Mouse (Mus musculus) lung, postnatal 0 days (tissue): ENCODE measurements around the gene Morc3. TPM values are rescaled to one million over a fixed set of nuclear protein-coding genes. Genes with fewer than 3 reads are reported as not detected.

Source experiments
- ATAC-seq: fragments of 200-750 bp; cut with Nextera tagmentation; 2 replicates; pipeline ENCODE4 v1.8.0; 2017; ENCODE audit warnings: moderate library complexity
- DNase-seq: peaks from one replicate; pipeline ENCODE4 v3.0.0-alpha.2; 2016; ENCODE audit warnings: low spot score
- H3K27ac ChIP-seq: fragments of 300-500 bp; sonication (generic); 2 replicates; pipeline ENCODE4 v1.5.1; 2014; ENCODE audit warnings: antibody characterized with exemption, mild to moderate bottlenecking, low read length, mixed read lengths
- H3K27me3 ChIP-seq: fragments of 300-500 bp; sonication (generic); replicated peaks from 2 replicates; pipeline ENCODE4 v1.6.1; 2014; ENCODE audit warnings: low read length, mixed read lengths; ENCODE audit not compliant: insufficient read depth
- H3K36me3 ChIP-seq: fragments of 300-500 bp; sonication (generic); 2 replicates; pipeline ENCODE4 v1.6.1; 2014; ENCODE audit warnings: low read length, mixed read lengths; ENCODE audit not compliant: insufficient read depth
- H3K4me1 ChIP-seq: fragments of 300-500 bp; sonication (generic); 2 replicates; pipeline ENCODE4 v1.6.1; 2014; ENCODE audit warnings: antibody characterized with exemption, low read depth, low read length, mixed read lengths; ENCODE audit not compliant: insufficient read depth
- H3K4me2 ChIP-seq: fragments of 300-500 bp; sonication (generic); replicated peaks from 2 replicates; pipeline ENCODE4 v1.6.1; 2014; ENCODE audit warnings: low read depth, mild to moderate bottlenecking, low read length, moderate library complexity, mixed read lengths
- H3K4me3 ChIP-seq: fragments of 300-500 bp; sonication (generic); 2 replicates; pipeline ENCODE4 v1.5.1; 2014; ENCODE audit warnings: low read depth, low read length
- H3K9ac ChIP-seq: fragments of 300-500 bp; sonication (generic); replicated peaks from 2 replicates; pipeline ENCODE4 v1.6.1; 2014; ENCODE audit warnings: low read depth, mild to moderate bottlenecking
- H3K9me3 ChIP-seq: fragments of 300-500 bp; sonication (generic); 2 replicates; pipeline ENCODE4 v1.6.1; 2016; ENCODE audit warnings: low read length, mixed read lengths
- CTCF ChIP-seq: IDR thresholded peaks from 2 replicates; pipeline ENCODE4 v1.5.1; 2016; ENCODE audit warnings: antibody characterized with exemption, mild to moderate bottlenecking
- EP300 ChIP-seq: IDR thresholded peaks from 2 replicates; pipeline ENCODE4 v1.6.1; 2016; ENCODE audit warnings: antibody characterized with exemption, mild to moderate bottlenecking, control low read depth
- WGBS: fragments of 180-500 bp; shearing (Covaris S2); extraction: QIAGEN DNeasy Blood & Tissue Kit; methylation state at CpG from one replicate; pipeline ENCODE4 v1.1.7; 2014; 5-methylcytosine and 5-hydroxymethylcytosine counted together
- polyA plus RNA-seq: library from polyadenylated mRNA; unstranded; fragments of >200 nt; fragmentation: Nextera tagmentation; extraction: Ambion mirVana; gene quantifications from 2 replicates; pipeline ENCODE4 v1.2.1, GENCODE M21; 2015

Morc3 gene
- 20.8 and 26.5 TPM in 2 replicates for polyA plus RNA-seq

DNA sequence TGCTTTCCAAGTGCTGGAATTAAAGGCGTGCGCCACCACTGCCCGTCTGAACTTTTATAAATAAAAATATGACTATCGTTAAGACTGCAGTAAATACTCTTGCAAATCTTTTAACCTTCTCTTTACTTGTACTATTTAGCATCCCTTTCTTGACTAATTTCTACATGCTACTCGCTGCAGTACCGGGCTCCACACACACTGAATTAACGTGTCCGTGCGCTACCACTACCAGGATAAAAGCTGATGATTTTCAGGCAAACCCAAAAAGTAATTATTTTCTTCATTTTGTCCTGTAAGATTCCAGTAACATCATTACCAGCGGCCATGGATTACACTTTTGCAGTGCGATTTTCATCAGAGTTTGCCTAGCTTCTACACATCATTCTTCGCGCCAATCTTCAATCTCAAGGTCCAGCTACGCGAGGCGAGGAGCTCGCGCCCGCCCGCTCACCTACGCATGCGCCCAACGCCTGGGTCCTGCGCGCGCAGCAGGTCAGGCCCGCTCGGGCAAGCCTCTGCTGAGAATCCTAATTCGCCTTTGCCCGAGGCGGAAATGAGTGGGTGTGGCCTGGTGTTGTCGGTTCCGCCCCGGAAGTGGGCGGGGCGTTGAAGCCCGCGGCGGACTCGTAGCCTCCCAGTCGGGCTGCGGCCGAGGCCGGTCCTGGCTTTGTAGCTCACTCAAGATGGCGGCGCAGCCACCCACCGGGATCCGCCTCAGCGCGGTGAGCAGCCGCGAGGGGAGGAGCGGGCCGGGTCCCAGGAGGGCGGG lies at the start of gene Morc3:
Gene Morc3, plus strand, starts transcription at position 495 of the 769 bp plus-strand sequence.
- Histone ChIP-seq H3K27ac (peak within 1 kb of the TSS; percentile 96), H3K4me3 (peak within 1 kb of the TSS; percentile 92), H3K9ac (peak within 1 kb of the TSS; percentile 83), H3K27me3 (no peaks in the 10 kb centered on the region), H3K36me3 (no peaks in the 10 kb centered on the region), H3K9me3 (no peaks in the 10 kb centered on the region), H3K4me1 (peaks cover 16% of the 10 kb centered on the region; the same call in 1 of the 2 replicates), H3K4me2 (peak within 1 kb of the TSS; percentile 75)
- 14% methylated on average over 41 of the region's 55 CpGs for WGBS
- ATAC-seq (peak; percentile 98), DNase-seq (peak; percentile 99)
- no peak for TF ChIP-seq EP300
- TF ChIP-seq CTCF: peak; percentile 29; the same call in 1 of the 2 replicates

- H3K4me3 ChIP-seq: no peak overlapping the region
- H3K4me1 ChIP-seq: no peaks in the 10 kb centered on the region
- peaks cover 12% of the 10 kb centered on the region for H3K36me3 ChIP-seq
- H3K4me2 ChIP-seq: no peak overlapping the region
- no peak overlapping the region for H3K27ac ChIP-seq
- H3K9me3 ChIP-seq: no peaks in the 10 kb centered on the region
- no peak for TF ChIP-seq EP300
- TF ChIP-seq CTCF: peak; percentile 27; the same call in 1 of the 2 replicates
- H3K27me3 ChIP-seq: no peaks in the 10 kb centered on the region
- no peak for DNase-seq
- ATAC-seq: no peak
- WGBS: 92% methylated on average over 7 of the region's 7 CpGs
- no peak overlapping the region for H3K9ac ChIP-seq
Measured at GRCm38 (mm10) chr16:93784175-93784574, 47.7 kb upstream of the Morc3 start.

GRCm38 (mm10) chr16:93785805-93786204 lies 46.1 kb upstream of the Morc3 start:
- Histone ChIP-seq H3K9me3 (no peaks in the 10 kb centered on the region), H3K27ac (no peak overlapping the region), H3K9ac (no peak overlapping the region), H3K4me2 (no peak overlapping the region), H3K4me1 (no peaks in the 10 kb centered on the region), H3K36me3 (peaks cover 12% of the 10 kb centered on the region), H3K27me3 (no peaks in the 10 kb centered on the region), H3K4me3 (no peak overlapping the region)
- WGBS: 6% methylated on average over 9 of the region's 9 CpGs
- ATAC-seq: peak; percentile 90
- TF ChIP-seq EP300: no peak
- TF ChIP-seq CTCF: peak; percentile 97
- peak; percentile 86 for DNase-seq

DNA sequence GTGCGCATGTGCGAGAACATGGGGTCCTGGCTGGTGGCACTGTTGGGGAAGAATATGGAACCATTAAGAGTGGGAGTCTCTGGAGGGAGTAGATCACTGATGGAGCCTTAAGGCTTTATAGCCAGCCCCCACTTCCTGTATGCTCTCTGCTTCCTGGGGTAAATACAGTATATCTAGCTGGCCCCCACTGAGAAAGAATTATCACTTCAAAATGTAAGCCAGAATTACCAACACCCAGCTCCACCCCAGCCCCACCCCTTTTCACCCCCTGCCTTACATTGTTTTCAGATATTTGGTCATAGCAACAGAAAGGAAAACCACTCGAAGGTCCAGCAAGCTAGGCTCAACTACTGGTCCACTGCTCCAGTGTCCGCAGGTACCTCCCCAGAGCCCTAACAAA lies 43.5 kb upstream of the Morc3 start:
- TF ChIP-seq EP300 (no peak), CTCF (no peak)
- H3K9me3 ChIP-seq: no peaks in the 10 kb centered on the region
- H3K4me1 ChIP-seq: no peaks in the 10 kb centered on the region
- H3K27me3 ChIP-seq: no peaks in the 10 kb centered on the region
- ATAC-seq (no peak), DNase-seq (no peak)
- H3K36me3 ChIP-seq: peaks cover 18% of the 10 kb centered on the region
- 76% methylated on average over 4 of the region's 4 CpGs for WGBS
- no peak overlapping the region for H3K9ac ChIP-seq
- H3K4me3 ChIP-seq: no peak overlapping the region
- H3K27ac ChIP-seq: no peak overlapping the region
- H3K4me2 ChIP-seq: no peak overlapping the region

GRCm38 (mm10) chr16:93788881-93789280 lies 43.0 kb upstream of the Morc3 start:
- H3K9me3 ChIP-seq: no peaks in the 10 kb centered on the region
- H3K27ac ChIP-seq: no peak overlapping the region
- H3K9ac ChIP-seq: no peak overlapping the region
- H3K4me3 ChIP-seq: no peak overlapping the region
- H3K4me1 ChIP-seq: no peaks in the 10 kb centered on the region
- ATAC-seq (no peak), DNase-seq (no peak)
- peaks cover 17% of the 10 kb centered on the region for H3K36me3 ChIP-seq
- 94% methylated on average over 8 of the region's 8 CpGs for WGBS
- H3K4me2 ChIP-seq: no peak overlapping the region
- no peaks in the 10 kb centered on the region for H3K27me3 ChIP-seq
- TF ChIP-seq EP300: no peak
- no peak for TF ChIP-seq CTCF

DNA sequence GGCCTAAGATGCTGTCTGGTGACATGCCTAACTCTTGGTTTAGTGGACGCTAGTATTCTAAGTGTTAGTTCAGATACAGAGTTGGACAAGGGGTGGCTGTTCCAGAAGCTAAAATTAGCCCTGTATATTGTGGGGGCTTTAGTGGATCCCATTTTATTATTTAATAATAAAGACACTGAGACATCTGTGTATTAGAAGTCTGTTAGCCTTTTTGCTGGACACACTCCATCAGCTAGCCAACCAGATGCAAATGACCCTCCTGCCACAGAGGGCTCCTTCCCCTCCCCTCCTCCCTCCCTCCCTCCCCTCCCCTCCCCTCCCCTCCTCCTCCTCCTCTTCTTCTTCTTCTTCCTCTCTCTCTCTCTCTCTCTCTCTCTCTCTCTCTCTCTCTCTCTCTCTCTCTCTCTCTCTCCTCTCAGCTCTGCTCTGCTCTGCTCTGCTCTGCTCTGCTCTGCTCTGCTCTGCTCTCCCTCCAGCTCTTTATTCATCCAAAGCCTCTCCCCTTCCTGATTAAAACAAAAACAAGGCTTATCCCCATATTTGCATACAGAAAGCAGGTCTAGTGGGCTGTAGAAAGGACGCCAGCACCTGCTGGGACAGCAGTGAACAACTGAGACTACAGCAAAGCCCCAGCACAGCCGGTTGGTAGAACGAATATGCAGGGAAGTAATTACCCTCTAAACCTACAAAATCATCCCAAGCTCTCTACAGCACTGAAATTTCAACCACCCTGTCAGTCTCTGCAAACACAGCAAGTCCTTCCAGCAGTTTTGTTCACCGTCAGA lies 41.8 kb upstream of the Morc3 start:
- TF ChIP-seq EP300 (no peak), CTCF (no peak)
- WGBS: 42% methylated on average over 5 of the region's 5 CpGs
- Histone ChIP-seq H3K27ac (no peak overlapping the region), H3K4me1 (no peaks in the 10 kb centered on the region), H3K36me3 (peaks cover 7% of the 10 kb centered on the region; the same call in 1 of the 2 replicates), H3K27me3 (no peaks in the 10 kb centered on the region), H3K9ac (no peak overlapping the region), H3K4me2 (no peak overlapping the region), H3K9me3 (no peaks in the 10 kb centered on the region), H3K4me3 (no peak overlapping the region)
- DNase-seq: no peak
- no peak for ATAC-seq
